Mouse (Mus musculus) cerebellum, adult 8-10 months (tissue): ENCODE data around the gene Sptlc3.

Experiments
- DNase-seq: peaks from one replicate; pipeline ENCODE4 v3.0.0; 2022

Sptlc3 gene

DNA sequence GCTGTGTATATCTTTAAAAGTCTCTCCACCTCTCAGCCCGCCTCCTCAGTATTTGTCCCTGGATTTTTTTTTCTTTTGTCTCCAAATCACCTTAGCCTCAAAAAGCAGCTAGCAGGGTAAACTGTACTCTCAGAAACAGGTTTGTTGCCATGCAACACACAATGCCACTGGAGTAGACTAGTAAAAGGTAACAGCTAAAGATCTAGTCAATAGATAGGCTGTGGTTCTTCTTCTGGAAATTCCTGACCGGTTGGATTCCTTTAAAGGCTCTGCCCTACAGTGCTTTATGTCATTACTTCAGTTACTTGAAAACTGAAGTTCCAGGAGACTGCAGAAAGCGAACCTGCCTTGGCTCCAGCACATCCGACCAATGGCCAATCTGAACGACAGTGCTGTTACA is at the start of gene Sptlc3:
Sptlc3 (plus strand) TSS at position 78 of the 400 bp plus-strand sequence.
- DNase-seq = no peak

DNA sequence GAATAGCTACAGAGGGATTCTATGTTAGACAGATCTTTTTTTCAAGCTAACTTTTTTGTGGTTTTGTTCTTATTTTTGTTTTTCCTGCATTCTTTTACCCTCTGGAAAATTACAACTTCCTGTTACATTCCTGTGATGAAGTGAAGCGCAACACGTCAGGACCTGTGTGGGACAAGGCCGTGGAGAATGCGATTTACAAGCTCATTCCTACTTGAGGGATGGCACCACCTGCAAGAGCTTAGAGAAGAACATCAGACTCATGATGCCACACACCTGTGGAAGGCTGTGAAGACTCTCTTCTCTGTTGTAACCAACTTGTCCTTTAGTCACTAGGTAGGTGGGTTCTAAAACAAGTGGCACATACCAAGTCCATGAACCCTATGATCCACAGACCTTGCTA is 26.0 kb upstream of the Sptlc3 start:
- no peak for DNase-seq

DNA sequence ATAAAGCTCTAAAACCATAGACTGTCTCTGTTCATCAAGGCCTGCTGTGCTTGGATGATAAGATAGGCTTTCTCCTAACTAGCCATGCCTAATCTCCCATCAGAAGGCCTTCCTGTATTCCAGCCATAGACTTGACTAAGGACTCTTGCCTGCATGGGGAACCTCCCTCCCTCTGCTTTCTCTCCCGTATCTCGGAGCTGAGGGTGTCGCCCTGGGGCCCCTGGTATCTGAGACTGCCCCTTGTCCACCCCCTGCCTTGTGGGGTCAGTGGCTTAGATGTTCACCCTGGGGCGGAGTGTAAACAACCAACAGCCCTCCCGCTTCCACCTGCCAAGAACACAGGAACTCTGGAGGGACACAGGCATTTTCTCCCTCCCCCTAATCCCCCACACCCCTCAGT is 5.0 kb upstream of the Sptlc3 start:
- no peak for DNase-seq

DNA sequence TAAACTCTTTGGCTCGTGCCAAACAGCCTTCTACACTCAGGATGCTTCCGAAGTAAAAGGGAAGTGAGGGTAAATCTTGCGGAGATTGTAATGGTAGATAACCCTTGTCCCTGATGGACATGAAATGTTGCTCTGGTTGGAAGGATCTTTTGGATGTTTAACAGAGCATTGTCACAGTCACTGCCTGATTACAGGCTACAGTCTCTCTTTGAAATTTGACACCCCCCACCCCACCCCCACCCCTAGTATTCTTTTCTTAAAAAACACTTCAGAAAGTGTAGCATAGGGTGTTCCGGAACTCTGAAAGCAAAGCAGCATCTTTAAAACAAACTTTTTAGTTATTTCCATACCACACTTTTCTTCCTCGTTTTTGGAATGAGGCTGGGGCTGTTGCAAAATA is 916 bp downstream of the Sptlc3 start:
- no peak for DNase-seq

DNA sequence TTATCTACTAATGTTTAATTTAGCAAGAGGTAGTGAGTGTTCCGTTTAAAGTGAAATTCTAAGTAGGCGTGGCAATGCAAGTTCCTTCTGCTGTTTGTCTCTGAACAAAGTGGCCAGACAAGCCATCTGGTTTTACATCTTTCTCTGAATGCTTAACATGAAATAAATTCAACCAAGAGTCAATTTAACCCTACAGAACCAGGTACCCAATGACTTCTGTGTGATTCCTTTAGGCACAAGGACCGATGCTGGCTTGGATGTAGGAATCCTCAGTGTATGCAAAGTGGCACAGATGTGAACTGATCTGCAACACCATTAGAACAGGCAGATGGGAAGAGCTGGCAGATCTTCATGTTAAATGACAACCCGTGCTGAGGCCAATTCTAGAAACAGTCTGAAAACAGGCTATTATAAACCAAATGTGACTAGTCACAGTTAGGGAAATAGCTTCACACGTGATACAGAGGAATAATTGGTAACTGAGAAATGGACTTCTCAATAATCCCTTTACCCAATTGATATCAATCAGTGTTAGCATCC is 68.3 kb downstream of the Sptlc3 start:
- no peak for DNase-seq

DNA sequence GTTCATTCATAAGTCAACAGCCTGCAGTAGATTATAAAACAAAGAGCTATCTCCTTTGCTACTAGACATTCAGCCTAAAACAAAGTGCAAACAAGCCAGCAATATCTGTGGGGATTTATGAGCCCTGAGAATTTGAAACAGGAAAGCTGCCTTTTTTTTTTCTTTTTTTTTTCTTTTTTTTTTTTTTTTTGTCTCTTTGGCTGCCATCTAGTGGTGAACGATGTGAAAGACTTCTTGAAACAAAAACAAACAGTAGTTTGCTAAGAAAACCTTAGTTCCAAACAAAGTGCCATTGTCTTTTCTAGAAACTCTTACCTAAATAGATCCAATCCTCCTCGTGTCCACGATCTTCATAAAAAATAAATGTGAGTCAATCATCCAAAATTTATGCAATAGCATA is 85.6 kb downstream of the Sptlc3 start:
- no peak for DNase-seq

DNA sequence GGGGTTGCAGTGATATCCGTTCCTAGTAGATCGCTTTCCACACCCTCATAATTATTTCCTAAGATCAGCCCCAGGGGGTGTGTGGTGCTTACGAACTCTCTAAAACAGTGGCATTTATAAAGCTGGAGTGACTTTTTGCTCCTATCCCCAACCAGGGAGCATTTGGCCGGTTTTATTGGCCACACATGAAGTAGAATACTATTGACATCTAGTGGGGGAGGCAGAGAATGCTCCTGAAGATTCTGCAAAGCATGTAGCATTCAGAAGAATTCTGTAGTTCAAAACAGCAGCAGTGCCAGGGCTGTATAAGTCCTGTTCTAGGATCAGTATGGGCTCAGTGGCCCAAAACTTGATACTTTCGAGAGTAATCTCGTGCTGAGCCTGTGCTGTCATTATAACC is 89.1 kb downstream of the Sptlc3 start:
- DNase-seq = peak; percentile 45

DNA sequence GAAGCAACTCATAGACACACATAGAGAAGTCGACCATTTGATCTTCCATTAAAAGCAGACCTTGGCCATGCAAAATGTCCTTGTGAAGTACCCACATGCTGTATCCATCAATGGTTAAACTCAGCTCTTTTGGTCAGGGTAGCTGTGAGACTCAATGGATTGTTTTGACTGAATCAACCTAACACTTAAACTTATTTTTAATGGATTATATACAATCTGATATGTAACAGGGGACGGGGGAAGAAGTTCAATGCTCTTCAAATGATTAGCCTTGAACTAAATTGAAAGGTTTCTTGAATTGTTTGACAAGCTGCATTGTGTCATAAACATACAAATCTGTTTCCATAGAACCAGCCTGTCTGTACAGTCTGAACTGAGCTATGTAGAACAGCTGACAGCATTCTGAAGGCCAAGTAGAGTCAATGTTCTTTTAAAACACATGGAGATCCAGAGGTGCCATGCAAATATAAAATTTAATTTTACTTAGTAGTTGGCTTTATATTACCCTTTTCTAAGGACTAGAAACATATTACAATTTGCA is 94.0 kb downstream of the Sptlc3 start:
- no peak for DNase-seq

DNA sequence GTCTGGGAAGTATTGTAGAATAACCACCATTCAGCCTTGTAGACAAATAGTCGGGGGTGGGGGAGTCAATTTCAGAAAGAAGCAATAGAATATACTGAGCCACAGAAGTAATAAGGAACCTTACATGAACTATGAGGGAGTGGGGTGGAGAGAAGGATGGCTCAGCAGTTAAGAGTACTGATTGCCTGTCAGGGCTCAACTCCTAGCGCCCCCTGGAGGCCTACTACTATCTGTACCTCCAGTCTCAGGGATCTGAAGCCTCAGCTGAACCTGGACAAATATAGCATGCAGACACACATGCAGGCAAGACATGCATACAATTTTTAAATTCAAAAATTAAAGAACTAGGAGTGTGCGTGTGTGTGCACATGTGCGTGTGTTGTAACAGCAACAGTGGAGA is 96.2 kb downstream of the Sptlc3 start:
- DNase-seq = peak; percentile 48

DNA sequence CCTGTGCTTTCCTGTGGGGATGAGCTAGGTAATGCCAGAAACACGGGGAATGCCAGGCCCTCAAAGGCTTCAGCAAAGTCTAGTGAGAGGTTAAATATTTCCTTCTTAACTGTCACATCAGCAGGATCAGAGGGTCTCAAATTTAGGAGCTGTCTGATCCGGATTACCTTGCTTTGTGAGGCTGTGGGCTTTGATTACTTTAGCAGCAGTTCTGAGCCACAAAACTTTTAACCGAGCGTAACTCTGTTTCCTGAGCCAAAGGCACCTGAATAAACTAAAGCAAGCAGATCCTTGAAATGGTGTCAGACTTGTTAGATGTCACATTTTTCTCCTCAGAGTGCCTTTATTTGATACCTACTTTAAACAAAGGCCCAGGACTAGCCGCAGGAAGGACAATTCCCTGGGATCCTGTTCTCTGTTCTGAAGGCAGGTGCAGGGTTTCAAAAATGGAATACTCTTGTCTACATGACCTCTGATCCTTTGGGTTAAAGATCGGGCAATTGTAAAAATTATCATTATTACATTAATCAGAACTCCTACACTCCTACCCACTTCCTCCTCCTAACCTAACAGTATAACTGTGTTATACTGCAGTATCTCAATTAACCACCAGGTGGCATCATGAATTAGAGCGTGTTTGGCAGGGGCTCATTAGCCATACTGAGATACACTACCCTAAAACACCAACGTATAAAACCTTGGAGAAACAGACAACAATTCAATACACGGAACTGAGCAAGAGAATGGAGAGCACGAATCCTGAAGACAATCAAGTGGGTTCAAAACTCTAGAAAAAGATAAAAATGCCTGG is 97.4 kb downstream of the Sptlc3 start:
- DNase-seq = peak; percentile 29

DNA sequence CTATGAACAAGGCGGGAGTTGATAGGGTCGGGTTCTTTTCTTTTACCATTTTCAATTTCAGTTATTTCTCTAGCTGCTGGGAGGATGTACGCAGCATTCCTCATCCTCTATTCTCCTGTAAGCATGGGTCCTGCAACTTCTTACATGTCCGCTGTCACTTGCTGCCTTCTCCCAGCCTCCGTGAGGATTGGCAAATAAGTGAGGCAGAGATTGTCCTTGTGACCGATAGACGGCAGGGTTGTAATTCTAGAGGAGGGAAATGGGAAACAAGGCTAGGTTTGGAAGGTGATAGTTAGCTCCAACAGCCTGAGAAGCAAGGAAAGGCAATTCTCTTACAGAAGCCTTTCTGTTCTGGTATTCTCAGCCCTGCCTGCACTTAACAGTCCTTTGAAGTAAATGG is 98.4 kb downstream of the Sptlc3 start:
- no peak for DNase-seq

DNA sequence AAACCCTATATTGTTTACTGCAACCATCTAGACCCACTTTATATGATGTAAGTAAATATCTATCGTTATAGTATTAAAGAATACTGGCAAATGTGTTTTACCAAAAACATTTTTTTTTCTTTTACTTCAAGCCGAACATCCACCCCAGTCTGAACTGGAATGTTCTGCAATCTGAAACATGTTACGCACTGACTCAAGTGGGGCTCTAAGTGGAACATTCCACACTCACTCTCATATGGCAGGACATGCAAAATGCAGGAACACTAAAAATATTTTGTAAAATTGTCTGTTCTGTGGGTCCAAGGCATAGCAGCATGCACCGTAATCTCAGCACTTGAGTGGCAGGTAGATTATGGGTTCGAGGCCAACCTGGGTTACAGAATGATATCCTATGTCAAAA is 103.5 kb downstream of the Sptlc3 start:
- no peak for DNase-seq

DNA sequence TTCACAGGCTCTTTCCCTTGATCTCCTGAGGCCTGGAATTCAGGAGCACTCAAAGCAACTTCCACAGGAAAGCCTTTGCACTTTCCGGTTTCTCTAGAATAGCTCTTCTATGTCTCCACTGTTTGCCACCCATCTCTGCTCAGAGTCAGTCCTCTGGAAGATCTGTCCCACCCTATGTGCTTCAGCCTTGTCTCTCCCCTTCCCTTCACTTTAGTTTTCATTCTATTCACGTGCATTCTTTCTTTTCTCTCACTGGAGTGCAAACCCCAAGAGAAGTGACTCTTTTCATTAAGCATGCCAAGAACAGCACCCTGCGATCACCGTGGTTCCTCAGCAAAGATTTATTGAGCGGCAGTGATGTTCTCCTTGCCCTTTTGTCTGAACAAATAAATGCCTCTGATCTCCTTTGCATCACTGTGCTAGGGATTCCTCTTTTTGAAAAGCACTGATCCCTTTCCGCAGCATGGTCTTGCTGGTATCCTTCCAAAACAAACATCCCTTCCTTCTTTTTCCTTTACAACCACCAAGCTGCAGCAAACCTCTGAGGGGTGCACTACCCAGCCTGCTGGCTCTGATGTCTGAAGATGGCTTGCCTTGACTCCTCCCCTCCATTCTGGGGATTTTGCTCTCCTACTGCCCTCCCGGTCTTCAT is 108.0 kb downstream of the Sptlc3 start:
- no peak for DNase-seq

DNA sequence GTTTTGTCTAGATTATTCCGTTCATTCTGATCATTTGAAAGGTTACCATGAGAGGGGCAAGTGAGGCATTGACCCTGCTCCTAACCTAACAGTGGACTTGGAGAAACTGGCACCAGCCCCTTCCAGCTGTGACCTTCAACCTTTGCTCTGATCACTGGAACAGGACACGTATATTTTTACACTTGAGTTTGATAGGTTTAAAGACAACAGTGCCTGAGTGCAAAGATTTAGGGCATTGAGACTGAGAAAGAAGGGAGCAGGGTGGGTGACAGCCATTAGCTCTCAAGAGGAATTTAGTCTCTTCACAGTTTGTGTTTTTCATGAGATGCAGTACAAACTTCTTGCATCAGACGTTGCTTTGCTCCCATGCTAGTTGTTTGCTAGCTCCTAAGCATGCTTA is 114.5 kb downstream of the Sptlc3 start:
- DNase-seq = no peak

DNA sequence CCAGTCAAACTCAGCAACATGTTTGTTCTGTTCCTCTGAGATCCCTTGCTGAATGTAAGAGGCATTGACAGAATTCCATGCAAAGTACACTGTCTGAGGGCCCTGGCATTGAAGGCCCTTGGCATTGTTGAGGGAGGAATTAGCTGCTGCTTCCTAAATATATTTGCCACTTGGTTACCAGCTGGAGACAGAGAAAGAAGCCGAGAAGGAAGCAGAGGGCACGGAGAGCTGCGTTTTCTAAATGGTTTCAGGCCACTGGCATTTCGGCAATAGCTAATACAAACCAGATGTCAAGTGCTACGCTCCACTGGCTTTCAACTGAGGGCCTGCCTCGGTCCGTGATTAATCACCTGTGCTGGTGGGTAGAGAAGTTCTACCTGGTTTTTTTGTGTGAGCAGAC is 115.1 kb downstream of the Sptlc3 start:
- DNase-seq = no peak

DNA sequence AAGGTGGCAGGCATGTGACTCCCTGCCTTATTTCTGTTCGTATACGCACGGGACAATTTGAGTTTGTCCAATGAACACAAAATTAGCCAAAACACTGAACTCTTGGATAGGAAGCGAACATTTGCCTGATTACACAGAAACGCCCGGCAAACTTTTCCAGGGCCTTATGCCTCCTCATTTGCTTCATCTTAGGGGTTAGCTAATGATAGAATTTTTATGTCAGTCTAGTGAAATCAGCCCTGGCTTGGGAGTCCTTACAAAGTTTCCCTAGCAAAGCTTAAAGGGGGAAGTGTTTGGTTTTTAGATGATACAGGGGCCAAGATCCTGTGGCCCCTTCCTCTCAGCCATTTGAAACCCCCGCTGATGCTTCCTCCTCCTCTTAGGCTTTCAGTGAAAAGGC is 115.5 kb downstream of the Sptlc3 start:
- DNase-seq = no peak

DNA sequence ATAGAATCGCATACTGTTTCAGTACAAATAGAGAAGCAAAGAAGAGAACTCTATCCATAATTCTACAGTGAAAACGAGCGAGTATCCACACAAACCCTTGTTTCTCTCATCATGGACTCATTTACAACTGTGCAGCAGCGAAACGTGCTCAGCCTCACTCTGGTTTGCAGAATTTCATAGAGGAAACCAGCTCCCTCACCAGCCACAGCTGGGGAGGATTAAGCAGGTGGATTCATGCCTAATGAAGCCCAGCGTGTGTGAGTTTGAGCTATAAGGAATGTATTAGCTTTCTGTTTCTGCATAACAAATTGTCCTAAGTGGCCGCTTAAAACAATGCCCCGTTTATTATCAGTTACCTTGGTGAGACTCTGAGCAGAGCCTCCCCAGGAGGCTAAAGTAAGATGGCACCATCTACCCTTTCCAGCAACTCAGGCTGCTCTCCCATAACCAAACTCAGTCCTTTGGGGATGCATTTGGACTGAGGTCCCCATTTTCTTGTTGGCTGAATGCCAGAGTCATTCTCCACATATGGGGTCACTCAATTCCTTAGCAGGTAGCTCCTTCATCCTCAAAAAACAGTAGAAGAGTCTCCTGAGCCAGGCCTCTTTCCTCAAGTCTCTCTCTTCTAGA is 116.1 kb downstream of the Sptlc3 start:
- DNase-seq = no peak

DNA sequence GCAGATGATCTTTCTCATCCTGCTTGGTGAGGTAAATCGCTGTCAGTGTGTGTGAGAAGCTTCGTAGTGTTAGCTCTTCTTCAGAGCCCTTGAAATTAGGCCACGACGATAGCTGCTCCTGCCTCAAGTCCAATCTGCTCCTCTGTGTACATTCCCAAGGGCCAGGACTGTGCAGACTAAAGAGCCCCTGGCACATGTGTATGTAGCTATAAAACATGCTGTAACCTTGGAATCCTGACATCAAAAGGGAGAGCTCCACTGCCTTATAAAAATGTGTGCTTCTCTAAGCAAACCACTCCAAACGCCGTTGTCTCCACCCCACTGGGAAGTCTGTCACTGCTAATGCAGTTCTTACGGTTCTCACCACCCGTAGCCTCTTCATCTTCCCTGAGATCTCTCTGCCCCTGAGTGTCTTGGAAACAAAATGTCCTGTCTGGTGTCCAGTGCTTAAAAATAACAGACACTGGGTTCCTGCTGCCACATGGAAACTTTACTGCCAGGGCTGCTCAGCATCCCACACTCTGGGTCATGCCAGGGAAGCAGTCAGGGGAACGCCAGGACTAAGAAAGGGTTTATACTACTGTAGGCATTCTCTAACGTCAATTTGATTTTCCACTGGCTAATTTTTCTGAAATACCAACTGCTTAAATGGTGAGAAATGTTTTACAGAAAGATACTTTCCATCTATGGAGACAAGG is 118.8 kb downstream of the Sptlc3 start:
- DNase-seq = no peak

DNA sequence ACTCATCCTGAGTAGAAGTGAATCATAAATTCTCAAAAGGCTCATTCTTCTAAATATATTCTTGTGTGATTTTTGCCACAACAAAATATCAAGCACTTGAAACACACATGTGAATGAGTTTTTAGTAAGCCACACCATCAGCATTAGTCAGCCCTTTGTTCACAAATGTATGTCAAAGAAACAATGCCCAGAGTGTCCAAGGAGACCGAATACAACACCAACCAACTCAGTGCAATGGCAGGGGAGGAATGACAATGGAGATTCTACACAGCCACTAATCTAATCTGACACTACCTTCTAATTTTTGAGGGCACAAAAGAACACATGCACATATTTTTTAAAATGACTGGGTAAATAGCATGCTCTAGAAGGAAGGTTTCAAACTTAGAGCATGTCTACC is 132.8 kb downstream of the Sptlc3 start:
- DNase-seq = no peak

DNA sequence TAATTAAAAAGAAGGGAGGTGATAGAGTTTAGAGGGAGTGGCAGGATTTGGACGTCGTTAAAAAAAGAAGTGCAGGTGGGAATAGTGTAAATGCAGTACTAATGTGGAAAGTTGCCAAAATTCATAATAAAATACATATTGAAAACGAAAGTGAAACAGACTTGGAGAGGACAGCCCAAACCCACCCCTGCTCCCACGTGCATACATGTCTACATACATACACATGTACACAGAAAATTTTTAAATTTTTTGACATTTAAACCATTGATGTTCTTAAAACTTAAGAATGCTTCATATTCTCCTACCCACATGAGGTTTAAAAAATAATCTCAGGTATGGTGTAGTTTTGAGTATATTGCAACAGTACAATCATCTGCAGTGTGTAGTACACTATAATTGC is 135.0 kb downstream of the Sptlc3 start:
- DNase-seq = no peak

DNA sequence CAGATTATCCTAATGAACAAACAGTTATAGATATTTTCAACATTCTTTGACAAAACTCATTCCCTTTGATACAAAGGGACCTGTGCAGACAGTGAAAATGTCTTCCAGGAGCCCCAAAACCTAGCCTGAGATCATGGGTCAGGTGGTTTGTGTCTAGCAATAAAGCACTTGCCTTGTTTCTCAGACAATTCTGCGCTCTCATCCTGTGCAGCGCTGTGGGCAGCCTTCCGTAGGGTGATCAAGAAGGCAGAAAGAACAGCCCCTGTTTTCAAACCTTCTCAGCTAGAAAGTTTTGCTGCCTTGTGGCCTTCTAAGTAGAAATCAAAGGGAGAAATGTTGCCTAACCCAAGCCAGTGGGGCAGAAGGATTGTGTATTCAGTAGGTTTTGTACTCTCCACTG is 135.9 kb downstream of the Sptlc3 start:
- DNase-seq = no peak

DNA sequence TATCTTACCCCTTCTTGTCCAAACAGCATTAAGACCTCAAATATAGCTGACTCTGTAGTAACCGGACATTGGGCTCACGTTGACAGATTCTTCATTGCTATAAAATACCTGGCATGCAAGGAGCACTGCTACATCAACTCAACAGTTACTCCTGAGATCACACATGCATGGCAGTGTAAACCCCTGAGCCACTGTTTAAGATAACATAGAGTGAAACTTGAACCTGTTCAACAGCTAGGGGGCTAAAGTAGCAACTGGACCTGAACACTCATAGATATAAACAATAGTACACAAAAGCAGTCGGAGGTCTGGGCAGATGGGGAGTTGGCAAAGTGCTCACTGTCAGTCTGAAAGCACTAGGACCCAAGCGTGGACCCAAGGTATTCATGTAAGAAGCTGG is 140.8 kb downstream of the Sptlc3 start:
- no peak for DNase-seq

DNA sequence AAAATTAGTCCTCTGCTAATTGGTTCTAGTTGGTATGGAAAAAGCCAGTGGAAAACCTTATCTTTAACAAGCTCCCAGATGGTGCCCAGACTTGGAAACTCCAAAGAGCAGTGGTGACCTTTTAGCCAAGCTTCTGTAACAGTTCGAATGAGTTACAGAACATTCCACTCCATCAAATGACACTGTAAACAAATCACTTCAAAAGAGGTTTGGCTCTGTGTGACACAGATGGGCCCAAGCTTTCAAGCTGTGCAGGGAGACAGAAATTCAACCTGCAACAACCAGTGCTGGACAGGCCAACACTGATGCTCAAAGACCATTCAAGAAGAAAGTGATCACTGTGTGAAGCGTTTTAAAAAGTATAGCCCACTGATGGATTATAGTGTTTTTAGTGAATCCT is 144.1 kb downstream of the Sptlc3 start:
- DNase-seq = no peak
